Mouse (Mus musculus) MEL (cell line): ENCODE results near the gene P2rx4.

Source experiments
- CTCF ChIP-seq, 3 experiments: IDR thresholded peaks in 2 of 3; conservative IDR thresholded peaks in 1 of 3; 2 replicates each; pipeline ENCODE4 v1.5.1; 2011 to 2012; ENCODE audit warnings: low read length in 3 of 3, low read depth in 2 of 3, mild to moderate bottlenecking in 2 of 3, improper control_type of control experiment in 1 of 3, inconsistent platforms in 1 of 3, mixed read lengths in 1 of 3, moderate library complexity in 1 of 3; ENCODE audit not compliant: control insufficient read depth in 1 of 3, insufficient read depth in 1 of 3, poor library complexity in 1 of 3, severe bottlenecking in 1 of 3
- E2F4 ChIP-seq: IDR thresholded peaks from 2 replicates; pipeline ENCODE4 v1.6.1; 2011; ENCODE audit warnings: low read depth, low read length, improper control_type of control experiment, borderline replicate concordance
- EP300 ChIP-seq, 2 experiments: IDR thresholded peaks; 2 replicates each; pipeline ENCODE4 v1.6.1; 2011; ENCODE audit warnings: improper control_type of control experiment in 2 of 2, low read length in 2 of 2, low read depth in 1 of 2, mild to moderate bottlenecking in 1 of 2
- MAX ChIP-seq: IDR thresholded peaks from 2 replicates; pipeline ENCODE4 v1.6.1; 2011; ENCODE audit warnings: low read length, improper control_type of control experiment
- MAZ ChIP-seq: IDR thresholded peaks from 2 replicates; pipeline ENCODE4 v1.6.1; 2012; ENCODE audit warnings: low read depth, mild to moderate bottlenecking, inconsistent platforms, low read length, improper control_type of control experiment
- NELFE ChIP-seq: IDR thresholded peaks from 2 replicates; pipeline ENCODE4 v1.6.1; 2011; ENCODE audit warnings: low read depth, low read length, improper control_type of control experiment
- POLR2A ChIP-seq, 2 experiments: IDR thresholded peaks; 2 replicates each; pipeline ENCODE4 v1.6.1; 2011 to 2012; ENCODE audit warnings: low read length in 2 of 2, mild to moderate bottlenecking in 2 of 2, control low read depth in 1 of 2, improper control_type of control experiment in 1 of 2, low read depth in 1 of 2, moderate library complexity in 1 of 2; ENCODE audit not compliant: control insufficient read depth in 1 of 2, insufficient read depth in 1 of 2, poor library complexity in 1 of 2
- RCOR1 ChIP-seq: IDR thresholded peaks from 2 replicates; pipeline ENCODE4 v1.6.1; 2012; ENCODE audit warnings: low read depth, mild to moderate bottlenecking, inconsistent platforms, low read length, improper control_type of control experiment
- TBP ChIP-seq: IDR thresholded peaks from 2 replicates; pipeline ENCODE4 v1.8.0; 2011; ENCODE audit warnings: low read depth, low read length, improper control_type of control experiment

- TF ChIP-seq MAX (no peak), MAZ (no peak), POLR2A (IDR thresholded peaks at IDR 0.05; ENCODE audit: control insufficient read depth in 1 of 2, insufficient read depth in 1 of 2, low read depth in 1 of 2, low read length in 2 of 2, poor library complexity in 1 of 2) (no peak), CTCF (IDR thresholded peaks at IDR 0.05 in 2 of 3, conservative IDR thresholded peaks at IDR 0.05 in 1 of 3; ENCODE audit: control insufficient read depth in 1 of 3, insufficient read depth in 1 of 3, low read depth in 2 of 3, low read length in 3 of 3, poor library complexity in 1 of 3, severe bottlenecking in 1 of 3) (no peak), E2F4 (no peak), TBP (no peak), EP300 (IDR thresholded peaks at IDR 0.05; ENCODE audit: low read depth in 1 of 2, low read length in 2 of 2) (no peak), RCOR1 (no peak), NELFE (no peak)
These were observed 448 bp upstream of the P2rx4 start for GRCm38 (mm10) chr5:122706917-122707275.
